Mouse (Mus musculus) lung, postnatal 0 days (tissue): Measurements from ENCODE around the gene Evl. TPM values are rescaled to one million over a fixed set of nuclear protein-coding genes. Genes with fewer than 3 reads are reported as not detected.
A peak's percentile ranks its signal among the peaks of the same experiment; 100 is the strongest.

Source experiments
- ATAC-seq: fragments of 200-750 bp; cut with Nextera tagmentation; 2 replicates; pipeline ENCODE4 v1.8.0; 2017; ENCODE audit warnings: moderate library complexity
- DNase-seq: peaks from one replicate; pipeline ENCODE4 v3.0.0-alpha.2; 2016; ENCODE audit warnings: low spot score
- H3K27ac ChIP-seq: fragments of 300-500 bp; sonication (generic); 2 replicates; pipeline ENCODE4 v1.5.1; 2014; ENCODE audit warnings: antibody characterized with exemption, mild to moderate bottlenecking, low read length, mixed read lengths
- H3K27me3 ChIP-seq: fragments of 300-500 bp; sonication (generic); replicated peaks from 2 replicates; pipeline ENCODE4 v1.6.1; 2014; ENCODE audit warnings: low read length, mixed read lengths; ENCODE audit not compliant: insufficient read depth
- H3K36me3 ChIP-seq: fragments of 300-500 bp; sonication (generic); 2 replicates; pipeline ENCODE4 v1.6.1; 2014; ENCODE audit warnings: low read length, mixed read lengths; ENCODE audit not compliant: insufficient read depth
- H3K4me1 ChIP-seq: fragments of 300-500 bp; sonication (generic); 2 replicates; pipeline ENCODE4 v1.6.1; 2014; ENCODE audit warnings: antibody characterized with exemption, low read depth, low read length, mixed read lengths; ENCODE audit not compliant: insufficient read depth
- H3K4me2 ChIP-seq: fragments of 300-500 bp; sonication (generic); replicated peaks from 2 replicates; pipeline ENCODE4 v1.6.1; 2014; ENCODE audit warnings: low read depth, mild to moderate bottlenecking, low read length, moderate library complexity, mixed read lengths
- H3K4me3 ChIP-seq: fragments of 300-500 bp; sonication (generic); 2 replicates; pipeline ENCODE4 v1.5.1; 2014; ENCODE audit warnings: low read depth, low read length
- H3K9ac ChIP-seq: fragments of 300-500 bp; sonication (generic); replicated peaks from 2 replicates; pipeline ENCODE4 v1.6.1; 2014; ENCODE audit warnings: low read depth, mild to moderate bottlenecking
- H3K9me3 ChIP-seq: fragments of 300-500 bp; sonication (generic); 2 replicates; pipeline ENCODE4 v1.6.1; 2016; ENCODE audit warnings: low read length, mixed read lengths
- CTCF ChIP-seq: IDR thresholded peaks from 2 replicates; pipeline ENCODE4 v1.5.1; 2016; ENCODE audit warnings: antibody characterized with exemption, mild to moderate bottlenecking
- EP300 ChIP-seq: IDR thresholded peaks from 2 replicates; pipeline ENCODE4 v1.6.1; 2016; ENCODE audit warnings: antibody characterized with exemption, mild to moderate bottlenecking, control low read depth
- WGBS: fragments of 180-500 bp; shearing (Covaris S2); extraction: QIAGEN DNeasy Blood & Tissue Kit; methylation state at CpG from one replicate; pipeline ENCODE4 v1.1.7; 2014; 5-methylcytosine and 5-hydroxymethylcytosine counted together
- polyA plus RNA-seq: library from polyadenylated mRNA; unstranded; fragments of >200 nt; fragmentation: Nextera tagmentation; extraction: Ambion mirVana; gene quantifications from 2 replicates; pipeline ENCODE4 v1.2.1, GENCODE M21; 2015

Evl gene
- polyA plus RNA-seq, 1 experiment from 2014 or later, result 45.5 TPM

- Histone ChIP-seq H3K4me2 (no peak overlapping the region), H3K27ac (no peak overlapping the region; the same call in 1 of the 2 replicates), H3K9ac (no peak overlapping the region), H3K9me3 (no peaks in the 10 kb centered on the region), H3K4me1 (no peaks in the 10 kb centered on the region), H3K36me3 (no peaks in the 10 kb centered on the region), H3K27me3 (no peaks in the 10 kb centered on the region), H3K4me3 (no peak overlapping the region)
- TF ChIP-seq EP300 (no peak), CTCF (no peak)
- DNase-seq (peak; percentile 72), ATAC-seq (peak; percentile 90)
- 45% methylated on average over 4 of the region's 4 CpGs for WGBS
Observed at GRCm38 (mm10) chr12:108610255-108610654, 55.7 kb downstream of the Evl start.

- Histone ChIP-seq H3K4me3 (no peak overlapping the region), H3K27ac (no peak overlapping the region), H3K9me3 (no peaks in the 10 kb centered on the region), H3K36me3 (no peaks in the 10 kb centered on the region), H3K4me1 (no peaks in the 10 kb centered on the region), H3K4me2 (no peak overlapping the region), H3K27me3 (no peaks in the 10 kb centered on the region), H3K9ac (no peak overlapping the region)
- DNase-seq (peak; percentile 89), ATAC-seq (peak; percentile 75)
- WGBS, result 25% methylated on average over 3 of the region's 3 CpGs
- TF ChIP-seq EP300 (no peak), CTCF (peak; percentile 85)
Observed at GRCm38 (mm10) chr12:108613081-108613480, 58.6 kb downstream of the Evl start.

- Histone ChIP-seq H3K9me3 (no peaks in the 10 kb centered on the region), H3K27ac (no peak overlapping the region), H3K9ac (no peak overlapping the region), H3K27me3 (no peaks in the 10 kb centered on the region), H3K36me3 (no peaks in the 10 kb centered on the region), H3K4me1 (no peaks in the 10 kb centered on the region), H3K4me3 (no peak overlapping the region), H3K4me2 (no peak overlapping the region)
- no peak for ATAC-seq
- no peak for TF ChIP-seq CTCF
- TF ChIP-seq EP300, result no peak
- DNase-seq, result no peak
- 47% methylated on average over 7 of the region's 7 CpGs for WGBS
Observed at GRCm38 (mm10) chr12:108617511-108617910, 63.0 kb downstream of the Evl start.

GRCm38 (mm10) chr12:108619853-108620416 lies 65.4 kb downstream of the Evl start:
- WGBS, result 93% methylated on average over 7 of the region's 7 CpGs
- H3K36me3 ChIP-seq, result no peaks in the 10 kb centered on the region
- H3K4me1 ChIP-seq, result no peaks in the 10 kb centered on the region
- H3K4me3 ChIP-seq, result no peak overlapping the region
- H3K4me2 ChIP-seq, result no peak overlapping the region
- TF ChIP-seq CTCF (no peak), EP300 (no peak)
- H3K27ac ChIP-seq, result no peak overlapping the region
- no peaks in the 10 kb centered on the region for H3K9me3 ChIP-seq
- DNase-seq (no peak), ATAC-seq (no peak)
- no peak overlapping the region for H3K9ac ChIP-seq
- no peaks in the 10 kb centered on the region for H3K27me3 ChIP-seq

GRCm38 (mm10) chr12:108622406-108622805 lies 67.9 kb downstream of the Evl start:
- TF ChIP-seq CTCF (no peak), EP300 (no peak)
- Histone ChIP-seq H3K4me2 (no peak overlapping the region), H3K4me1 (no peaks in the 10 kb centered on the region), H3K36me3 (no peaks in the 10 kb centered on the region), H3K27me3 (no peaks in the 10 kb centered on the region), H3K9ac (no peak overlapping the region), H3K9me3 (no peaks in the 10 kb centered on the region), H3K4me3 (no peak overlapping the region), H3K27ac (no peak overlapping the region)
- 78% methylated on average over 5 of the region's 5 CpGs for WGBS
- ATAC-seq (no peak), DNase-seq (no peak)

GRCm38 (mm10) chr12:108629556-108629955 lies 75.0 kb downstream of the Evl start:
- no peak overlapping the region for H3K4me3 ChIP-seq
- no peaks in the 10 kb centered on the region for H3K27me3 ChIP-seq
- no peak overlapping the region for H3K27ac ChIP-seq
- H3K36me3 ChIP-seq, result no peaks in the 10 kb centered on the region
- WGBS, result 100% methylated on average over 1 of the region's 1 CpGs
- no peak overlapping the region for H3K4me2 ChIP-seq
- no peak overlapping the region for H3K9ac ChIP-seq
- H3K9me3 ChIP-seq, result no peaks in the 10 kb centered on the region
- ATAC-seq (no peak), DNase-seq (no peak)
- no peaks in the 10 kb centered on the region; the same call in 1 of the 2 replicates for H3K4me1 ChIP-seq
- no peak for TF ChIP-seq CTCF
- TF ChIP-seq EP300, result no peak
